ENCODE assay signal across 31 mouse cellular contexts in the genomic region with DNA sequence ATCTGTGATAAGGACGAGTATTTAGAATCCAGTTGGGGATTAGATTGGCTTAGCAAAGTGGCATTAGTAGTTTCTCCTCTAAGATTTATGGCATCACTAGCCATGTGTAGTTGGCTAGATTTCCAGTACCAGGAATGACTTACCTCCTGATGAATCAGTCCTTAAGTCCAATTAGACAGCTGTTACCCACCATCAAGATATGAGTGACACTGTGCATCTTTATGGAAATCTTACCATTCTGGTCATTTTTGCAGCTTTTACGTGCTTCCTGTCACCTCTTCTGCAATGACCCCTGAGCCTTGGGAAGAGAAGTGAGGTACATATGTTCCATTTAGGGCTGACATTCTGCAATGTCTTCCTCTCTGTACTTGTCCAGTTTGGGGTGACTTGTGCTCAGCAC. TPM values are rescaled to one million over a fixed set of nuclear protein-coding genes. Genes with fewer than 3 reads are reported as not detected.
"Had no signal": no experiment of that assay in that cellular context is flagged by ENCODE, and none has a peak within 500 bp of the region (broad histone marks: within the 10 kb centered on the region; RNA-seq: fewer than 3 reads in every experiment).

No protein-coding gene starts in this region.

- H3K4me2 ChIP-seq: limb, embryonic 12.5 days; limb, embryonic 13.5 days; limb, embryonic 15.5 days; liver, embryonic 11.5 days; liver, embryonic 12.5 days; liver, embryonic 13.5 days; liver, embryonic 15.5 days; lung, embryonic 14.5 days; lung, embryonic 15.5 days; midbrain, embryonic 11.5 days; midbrain, embryonic 12.5 days; midbrain, embryonic 13.5 days; midbrain, embryonic 15.5 days; neural tube, embryonic 12.5 days had no signal

- H3K4me3 ChIP-seq: left cerebral cortex, adult 2 months; limb, embryonic 10.5 days; limb, embryonic 12.5 days; limb, embryonic 13.5 days; limb, embryonic 15.5 days; liver, embryonic 12.5 days; liver, embryonic 13.5 days; liver, embryonic 15.5 days; lung, embryonic 15.5 days; megakaryocyte, embryonic 14.5 days; midbrain, embryonic 10.5 days; midbrain, embryonic 12.5 days; midbrain, embryonic 13.5 days; midbrain, embryonic 15.5 days; neural tube, embryonic 12.5 days had no signal

- H3K36me3 ChIP-seq: limb, embryonic 10.5 days; limb, embryonic 12.5 days; limb, embryonic 13.5 days; limb, embryonic 15.5 days; liver, embryonic 12.5 days; liver, embryonic 13.5 days; liver, embryonic 15.5 days; lung, embryonic 15.5 days; midbrain, embryonic 10.5 days; midbrain, embryonic 12.5 days; midbrain, embryonic 13.5 days; midbrain, embryonic 15.5 days; neural tube, embryonic 12.5 days had no signal

- H3K27me3 ChIP-seq: limb, embryonic 12.5 days; limb, embryonic 13.5 days; limb, embryonic 15.5 days; liver, embryonic 12.5 days; liver, embryonic 13.5 days; liver, embryonic 15.5 days; lung, embryonic 15.5 days; megakaryocyte, embryonic 14.5 days; midbrain, embryonic 12.5 days; midbrain, embryonic 13.5 days; midbrain, embryonic 15.5 days; neural tube, embryonic 12.5 days had no signal

- DNase-seq: left cerebral cortex, postnatal 4 days; liver; liver, embryonic 13.5 days; liver, postnatal 0 days; lung, adult 18-20 months; lung, adult 2 months; lung, embryonic 14.5 days; lung, postnatal 10 days; lung, postnatal 14 days; lung, postnatal 36 days; lung, postnatal 4 days; midbrain, embryonic 14.5 days had no signal

RNA-seq across cellular contexts. Expression of gene Slc35g2, which starts 55.4 kb away (rescaled TPM):
- total RNA-seq: megakaryocyte, adult 5-6 weeks; megakaryocyte-erythroid progenitor cell, adult 5-6 weeks; monocyte, adult 5-6 weeks had no signal
